Mouse (Mus musculus) megakaryocyte, adult 5-6 weeks (primary cell): ENCODE results near the gene Auts2. TPM values are rescaled to one million over a fixed set of nuclear protein-coding genes. Genes with fewer than 3 reads are reported as not detected.

Experiments used
- ATAC-seq: 2 replicates; pipeline ENCODE4 v1.8.0; 2016; ENCODE audit warnings: mild to moderate bottlenecking, inconsistent platforms; ENCODE audit not compliant: poor library complexity, severe bottlenecking
- total RNA-seq, 2 experiments: library from RNA; stranded (forward) in 1 of 2; stranded (reverse) in 1 of 2; fragments of 153-499, 151-499 nt in 1 of 2; fragments of 221-1000, 200-1000 nt in 1 of 2; gene quantifications; 2 replicates each; pipeline versions ENCODE4 v1.2.3 to v1.2.4; 2015 to 2017

Auts2 gene
- total RNA-seq, 2 experiments from 2014 or later, result 0.42 to 1.1 TPM

DNA sequence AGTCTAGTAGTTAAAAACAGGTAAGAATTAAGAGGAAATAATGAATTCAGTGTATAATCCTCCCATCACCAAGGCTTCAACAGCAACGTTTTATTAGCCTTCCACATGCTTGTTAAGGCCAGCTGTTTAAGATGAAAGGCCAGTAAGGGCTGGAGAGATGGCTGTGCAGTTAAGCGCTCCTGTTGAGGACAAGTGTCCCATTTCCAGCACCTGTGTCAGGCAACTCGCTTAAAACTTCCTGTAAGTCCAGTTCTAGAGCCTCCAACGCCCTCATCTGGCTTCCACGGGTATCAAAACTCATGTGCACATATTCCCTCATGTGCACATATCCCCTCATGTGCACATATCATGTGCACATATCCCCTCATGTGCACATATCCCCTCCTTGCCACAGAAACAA is 41.1 kb downstream of the Auts2 start:
- ATAC-seq, result no peak

DNA sequence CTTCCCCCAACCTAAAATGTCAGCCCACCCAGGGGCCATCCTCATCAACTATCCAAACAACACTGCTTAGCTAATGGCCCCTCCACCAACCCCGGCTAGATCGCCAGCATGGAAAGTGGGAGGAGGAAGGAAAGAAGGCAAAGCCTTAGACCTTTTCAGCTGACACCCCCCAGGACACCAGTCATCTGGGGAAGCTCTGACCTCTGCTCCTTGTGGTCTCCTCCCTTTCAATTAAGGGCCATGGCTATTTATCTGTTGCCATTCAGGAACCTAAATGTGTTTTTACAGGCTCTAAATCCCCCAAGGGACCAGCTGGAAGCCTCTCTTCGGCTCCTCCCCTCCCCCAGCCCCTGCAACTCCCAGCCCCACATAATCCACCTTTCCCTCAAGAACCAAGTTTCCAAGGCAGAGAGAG is 42.3 kb downstream of the Auts2 start:
- ATAC-seq, result no peak

GRCm38 (mm10) chr5:132498896-132499295 is 44.2 kb downstream of the Auts2 start:
- ATAC-seq, result no peak

DNA sequence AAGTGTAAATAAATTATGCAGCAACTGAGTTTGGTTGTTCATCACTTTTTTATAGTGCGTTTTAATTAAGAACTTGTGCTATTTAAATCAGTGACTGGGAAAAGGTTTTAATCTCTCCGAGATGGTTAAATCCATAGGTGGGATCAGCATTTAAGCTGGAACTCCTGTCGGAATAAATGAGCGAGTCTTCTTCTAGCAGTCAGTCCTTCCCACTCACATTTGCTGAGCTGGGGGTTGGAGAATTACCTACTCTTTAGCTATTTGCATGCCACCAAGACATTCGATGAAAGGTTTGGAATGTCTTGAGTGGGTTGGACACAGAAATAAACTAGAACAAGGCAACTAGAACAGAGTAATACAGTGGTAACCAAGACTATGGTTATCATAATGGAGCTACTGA is 45.1 kb downstream of the Auts2 start:
- ATAC-seq, result no peak

DNA sequence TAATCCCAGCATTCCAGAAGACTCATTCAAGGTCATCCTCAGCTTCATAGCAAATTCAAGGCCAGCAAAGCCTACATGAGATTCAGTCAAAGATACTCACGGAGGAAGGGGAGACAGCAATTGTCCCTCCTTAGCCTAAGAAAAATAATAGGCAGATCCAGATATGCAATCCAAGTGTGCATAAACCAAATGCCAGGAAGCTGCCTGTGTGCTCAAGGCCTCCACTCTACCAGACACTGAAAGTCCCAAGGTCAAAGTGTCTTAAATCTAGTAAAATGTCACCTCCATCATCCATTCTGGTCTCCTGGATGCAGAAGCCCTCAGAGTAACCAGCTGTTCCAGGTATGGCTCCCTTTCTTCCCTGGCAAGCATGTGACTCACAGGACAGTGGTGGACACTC is 50.4 kb downstream of the Auts2 start:
- no peak for ATAC-seq

DNA sequence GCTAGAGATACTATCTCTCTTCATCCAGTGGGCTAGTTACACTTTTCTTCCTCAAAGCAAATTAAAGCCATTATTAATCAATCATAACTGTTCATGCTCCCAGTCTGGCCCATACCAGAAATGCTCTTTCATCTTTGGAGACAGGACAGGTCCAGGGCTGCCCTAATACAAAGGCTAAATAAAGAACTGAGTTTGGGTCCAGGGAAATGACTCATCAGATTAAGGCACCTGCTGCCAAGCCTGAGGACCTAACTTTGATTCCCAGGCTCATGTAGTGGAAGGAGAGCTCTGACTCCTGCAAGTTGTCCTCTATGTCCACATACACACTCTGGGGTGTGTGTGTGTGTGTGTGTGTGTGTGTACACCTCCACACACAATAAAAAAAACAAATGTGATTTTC is 51.1 kb downstream of the Auts2 start:
- no peak for ATAC-seq

- no peak for ATAC-seq
Observed at GRCm38 (mm10) chr5:132491508-132491907, 51.6 kb downstream of the Auts2 start.

DNA sequence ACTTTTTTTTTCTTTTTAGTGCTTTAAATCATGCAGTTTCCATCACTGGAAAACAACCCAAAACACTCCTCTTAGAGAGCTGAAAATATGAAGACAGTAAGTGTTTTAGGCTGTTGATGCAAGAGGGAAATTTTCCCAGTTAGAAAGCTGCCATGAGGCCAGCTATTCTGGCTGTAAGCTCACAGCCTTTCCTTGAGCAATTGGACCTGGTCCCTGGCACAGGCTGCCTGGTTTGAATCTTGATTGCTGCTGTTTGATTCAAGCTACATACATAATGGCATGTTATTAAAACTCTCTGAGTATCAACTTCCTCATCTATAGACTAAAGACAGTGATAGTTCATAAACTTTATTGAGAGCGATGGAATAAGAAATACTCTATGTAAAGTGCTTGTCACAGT is 52.8 kb downstream of the Auts2 start:
- no peak for ATAC-seq

DNA sequence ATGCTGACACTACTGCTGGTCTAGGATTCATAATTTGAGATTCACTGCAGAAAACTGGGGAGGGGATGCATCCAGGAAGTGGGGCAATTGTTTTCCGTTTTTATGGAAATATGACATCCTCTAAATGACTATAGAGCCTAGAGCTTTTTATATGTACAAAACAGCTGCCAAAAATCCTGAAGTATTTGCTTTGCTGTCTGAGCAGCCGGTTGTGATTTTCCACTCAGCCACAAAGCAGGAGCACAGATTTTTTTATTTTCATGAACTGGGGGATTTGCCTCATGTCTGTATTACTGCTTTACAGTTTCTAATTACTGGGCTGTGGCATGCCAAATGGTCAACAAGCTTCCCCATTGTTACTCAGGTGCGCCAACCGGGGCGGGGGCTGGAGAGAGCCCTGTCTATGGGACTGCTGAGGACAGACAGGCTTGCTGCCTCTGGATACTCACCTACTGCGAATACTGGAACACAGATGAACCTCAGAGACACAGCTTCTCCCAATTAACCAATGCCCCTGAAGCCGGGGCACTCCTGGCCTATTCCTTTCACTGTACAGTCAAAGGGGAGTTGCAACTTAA is 53.3 kb downstream of the Auts2 start:
- no peak for ATAC-seq

GRCm38 (mm10) chr5:132486831-132487230 is 56.3 kb downstream of the Auts2 start:
- no peak for ATAC-seq

DNA sequence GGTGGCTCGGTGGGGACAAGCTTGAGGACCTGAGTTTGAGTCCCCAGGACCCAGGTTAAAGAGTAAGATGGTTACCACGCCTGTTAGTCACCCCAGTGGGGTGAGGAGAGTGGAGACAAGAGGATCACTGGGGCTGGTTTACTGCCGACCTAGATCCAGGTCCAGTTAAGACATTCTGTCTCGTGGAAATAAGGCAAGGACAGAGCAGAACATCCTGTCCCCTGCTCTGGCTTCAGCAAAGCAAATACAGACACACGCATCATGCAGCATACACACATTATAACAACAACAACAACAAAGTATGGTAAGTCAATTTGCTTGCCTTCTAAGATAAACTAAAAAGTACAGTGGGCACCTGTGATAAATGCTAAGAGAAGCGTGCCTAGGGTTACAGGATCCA is 57.1 kb downstream of the Auts2 start:
- ATAC-seq, result no peak

DNA sequence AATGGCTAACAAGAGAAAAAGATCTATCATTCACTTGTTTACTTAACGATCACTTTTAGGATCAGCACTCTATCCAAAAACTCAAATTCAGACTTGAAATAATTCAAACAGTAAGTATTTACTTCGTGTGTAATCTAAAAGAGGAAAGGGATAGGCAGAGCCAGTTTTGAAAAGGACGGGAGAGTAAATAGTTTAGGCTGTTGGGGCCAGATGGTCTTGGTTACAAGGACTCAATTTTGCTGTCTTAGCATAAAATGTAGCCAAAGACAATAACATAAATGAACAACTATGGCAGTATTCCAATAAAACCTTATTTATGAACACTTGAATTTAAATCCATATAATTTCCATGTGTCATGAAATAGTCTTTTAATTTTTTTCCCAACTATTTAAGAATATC is 57.7 kb downstream of the Auts2 start:
- no peak for ATAC-seq

DNA sequence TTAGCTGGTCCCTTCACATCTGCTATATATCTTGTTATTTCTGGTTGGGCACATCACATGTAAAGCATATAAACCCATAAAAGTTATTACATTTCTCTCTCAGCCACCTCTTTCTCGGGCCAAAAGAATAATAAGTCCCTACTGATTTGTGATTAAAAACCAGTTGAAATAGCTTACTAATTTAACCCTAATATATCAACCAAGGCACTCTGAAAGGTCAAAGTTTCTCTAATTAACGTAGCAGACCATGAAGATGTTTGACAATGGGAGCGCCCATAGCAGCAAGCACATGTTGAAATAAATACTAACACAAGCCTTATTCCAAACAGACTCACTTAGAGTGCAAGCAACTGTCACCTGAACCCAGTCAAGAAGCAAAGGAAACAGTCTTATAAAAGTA is 61.7 kb downstream of the Auts2 start:
- ATAC-seq, result no peak

DNA sequence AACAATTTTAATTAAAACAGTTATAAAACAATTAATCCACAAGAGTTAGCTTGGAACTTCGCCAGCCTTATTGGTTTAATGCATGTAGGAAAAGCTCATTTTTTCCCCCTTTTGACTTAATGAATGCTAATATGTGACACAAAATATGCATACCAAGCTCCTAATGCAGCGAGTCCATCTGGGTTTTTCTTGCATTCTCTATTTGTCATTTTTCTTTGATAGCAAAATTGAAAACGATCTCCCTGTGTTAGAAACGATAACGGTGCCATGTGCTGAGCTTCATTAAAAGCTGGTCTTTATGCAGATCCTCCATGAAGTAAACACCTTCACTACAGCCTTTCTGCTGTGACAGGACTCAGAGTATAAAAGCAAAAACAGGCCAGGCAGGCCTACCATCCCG is 62.7 kb downstream of the Auts2 start:
- no peak for ATAC-seq

GRCm38 (mm10) chr5:132479227-132479857 is 63.8 kb downstream of the Auts2 start:
- no peak for ATAC-seq

- ATAC-seq, result no peak
Observed at GRCm38 (mm10) chr5:132477533-132477932, 65.6 kb downstream of the Auts2 start.

DNA sequence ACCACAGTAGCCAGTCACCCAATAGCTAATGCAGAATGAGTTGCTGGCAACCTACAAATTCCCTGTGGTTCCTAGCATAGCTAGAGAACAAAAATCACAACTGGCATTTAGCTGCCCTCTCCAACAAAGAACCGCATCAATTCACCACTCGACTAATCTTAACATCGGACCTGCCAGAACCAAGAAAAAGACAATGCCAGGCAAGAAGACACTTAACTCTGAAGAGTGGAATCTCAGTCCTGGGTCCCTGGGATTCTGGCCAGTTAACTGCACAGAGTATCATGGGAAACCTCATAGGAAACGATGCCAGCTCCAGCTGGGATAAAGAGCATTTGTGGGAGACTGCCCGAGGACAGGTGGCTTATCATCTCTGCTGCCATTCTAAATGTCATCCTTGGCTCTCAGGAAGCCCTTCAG is 70.2 kb downstream of the Auts2 start:
- ATAC-seq, result no peak

DNA sequence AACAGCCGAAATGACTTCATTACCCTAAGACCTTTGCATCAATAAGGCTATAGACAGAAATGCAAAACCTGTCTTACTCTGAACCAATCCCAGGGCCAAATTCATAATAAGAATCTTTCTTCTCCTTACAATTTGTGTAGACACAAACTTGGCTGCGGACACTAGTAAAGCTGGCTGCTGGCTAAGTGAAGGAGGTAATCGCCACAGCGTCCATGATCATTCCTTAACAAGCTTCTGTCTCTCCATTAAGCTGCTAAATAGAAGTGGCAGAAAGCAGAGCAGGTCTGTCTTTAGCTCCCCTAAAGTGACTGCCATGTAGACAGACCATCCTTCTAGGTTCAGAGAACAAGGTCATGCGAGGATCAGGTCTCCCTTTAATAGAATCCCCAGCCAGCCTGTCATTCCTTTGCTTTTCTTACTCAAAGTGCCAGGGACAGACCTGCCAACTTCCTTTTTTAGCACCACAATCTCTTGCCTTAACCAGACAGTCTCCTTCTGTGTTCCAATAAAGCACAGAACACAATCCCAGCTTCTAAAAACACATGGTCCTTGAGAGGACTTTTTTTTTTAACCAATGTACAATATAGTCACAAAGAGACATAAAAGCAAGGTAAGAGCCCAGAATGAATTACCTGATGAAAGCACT is 70.8 kb downstream of the Auts2 start:
- ATAC-seq, result no peak

DNA sequence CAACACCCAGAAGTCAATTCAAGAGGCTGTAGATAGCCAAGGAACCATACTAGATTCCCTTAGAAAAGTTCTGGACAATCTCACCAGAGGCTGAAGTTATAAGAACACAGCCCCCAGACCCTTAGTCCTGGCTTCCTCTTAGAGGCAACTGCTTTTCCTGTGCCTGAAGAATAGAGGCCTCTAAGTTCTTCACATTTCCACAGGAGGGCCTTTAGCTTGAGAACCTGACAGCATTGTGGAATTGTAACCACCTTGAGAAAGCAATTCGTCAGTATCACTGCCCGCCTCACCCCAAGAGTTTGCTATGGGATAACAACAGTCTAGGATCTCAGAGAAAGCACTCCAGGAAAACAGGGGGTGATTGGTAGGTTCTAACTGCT is 75.8 kb downstream of the Auts2 start:
- peak; percentile 53 for ATAC-seq

DNA sequence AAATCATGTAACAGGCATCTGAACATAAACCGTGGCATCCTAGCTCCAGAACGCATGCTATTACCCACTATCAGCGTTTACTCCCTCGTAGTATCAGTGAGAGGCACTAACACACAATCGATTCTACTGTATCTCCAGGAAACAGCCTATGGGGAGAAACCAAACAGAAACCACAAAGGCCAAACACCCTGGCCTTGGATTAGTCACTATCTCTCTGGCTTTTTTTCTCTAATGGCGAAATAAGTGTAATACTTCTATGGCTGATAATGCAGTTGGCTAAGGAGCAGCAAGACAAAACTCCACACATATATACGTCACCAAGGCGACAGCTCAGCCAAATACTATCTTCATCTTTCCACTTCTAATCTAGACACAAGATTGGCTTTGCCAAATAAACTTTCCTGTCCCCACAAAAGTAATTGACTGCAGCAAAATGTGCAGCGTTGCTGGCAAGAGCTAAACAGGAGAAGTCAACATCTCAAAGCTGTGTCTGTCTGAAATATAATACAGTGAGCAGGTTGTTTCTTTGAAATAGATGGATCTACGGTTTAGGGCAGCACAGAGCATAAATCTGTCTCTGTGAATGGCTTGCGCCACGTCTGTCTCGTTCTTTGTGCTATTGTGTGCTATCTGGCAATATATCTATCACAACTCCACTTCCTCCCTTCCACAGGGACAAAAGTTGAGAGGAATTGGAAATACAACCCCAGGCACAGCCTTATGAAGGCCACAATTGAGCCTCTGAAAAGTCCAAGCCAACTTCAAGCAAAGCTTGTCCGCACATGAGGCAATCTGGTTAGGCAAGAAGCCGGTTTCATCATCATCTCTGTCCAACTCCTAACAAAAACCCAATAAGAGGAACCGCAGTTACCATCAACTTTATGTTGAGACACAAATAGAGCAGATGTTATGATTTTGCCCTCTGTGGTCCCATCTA is 76.4 kb downstream of the Auts2 start:
- peak; percentile 91 for ATAC-seq

DNA sequence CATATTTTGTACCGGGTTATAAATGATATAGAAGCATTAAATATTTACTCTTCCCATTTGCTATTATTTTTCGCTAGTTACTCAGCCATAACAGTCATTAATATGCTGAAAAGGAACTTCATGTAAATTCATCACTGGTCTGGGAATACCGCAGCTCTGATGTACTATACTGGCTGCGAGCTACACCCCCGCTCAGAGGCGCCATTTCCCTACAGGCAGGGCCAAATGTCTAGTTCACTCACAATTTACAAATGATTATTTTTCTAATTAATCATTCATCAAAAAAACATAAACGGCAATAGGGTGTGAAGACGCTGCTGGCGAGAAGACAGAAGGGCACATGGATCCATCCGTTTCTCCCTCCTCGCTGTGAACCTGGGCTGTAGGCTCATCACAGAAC is 80.6 kb downstream of the Auts2 start:
- no peak for ATAC-seq

DNA sequence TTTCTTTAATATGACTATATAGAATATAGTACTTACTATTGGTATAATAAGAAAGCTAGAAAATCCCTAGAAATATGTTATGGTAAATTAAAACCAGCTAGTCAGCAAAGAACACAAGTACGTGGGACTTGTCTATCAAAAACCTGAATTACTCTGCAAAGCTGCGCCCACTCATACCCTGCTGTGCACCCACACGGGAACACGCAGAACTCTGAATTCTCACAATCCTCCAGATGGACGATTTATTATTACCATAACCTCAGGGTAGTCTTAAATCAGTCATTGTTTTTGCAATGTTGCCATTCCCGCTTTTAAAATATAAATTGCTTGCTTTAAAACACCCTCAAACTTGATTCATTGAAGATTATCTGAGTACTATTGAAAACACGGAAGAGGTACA is 84.6 kb downstream of the Auts2 start:
- no peak for ATAC-seq
